Mouse (Mus musculus) ES-Bruce4 (cell line): Measurements from ENCODE around the gene Capns2. TPM values are rescaled to one million over a fixed set of nuclear protein-coding genes. Genes with fewer than 3 reads are reported as not detected.

Source experiments
- H3K27ac ChIP-seq: 2 replicates; pipeline ENCODE4 v1.5.1; 2012; ENCODE audit warnings: low read length, inconsistent platforms; ENCODE audit not compliant: insufficient read depth
- H3K27me3 ChIP-seq: 2 replicates; pipeline ENCODE4 v1.6.1; 2012; ENCODE audit warnings: mild to moderate bottlenecking, low read length, inconsistent platforms; ENCODE audit not compliant: control insufficient read depth, poor library complexity, insufficient read depth, severe bottlenecking
- H3K36me3 ChIP-seq: 2 replicates; pipeline ENCODE4 v1.6.1; 2012; ENCODE audit warnings: inconsistent platforms, mild to moderate bottlenecking, low read length, moderate library complexity; ENCODE audit not compliant: control insufficient read depth, poor library complexity, insufficient read depth, severe bottlenecking
- H3K4me1 ChIP-seq: one replicate; pipeline ENCODE4 v1.8.1; 2011; ENCODE audit warnings: low read length; ENCODE audit not compliant: control insufficient read depth, insufficient read depth
- H3K4me3 ChIP-seq: 2 replicates; pipeline ENCODE4 v1.5.1; 2011; ENCODE audit warnings: low read depth, mild to moderate bottlenecking, low read length
- H3K9ac ChIP-seq: 2 replicates; pipeline ENCODE4 v1.6.1; 2012; ENCODE audit warnings: low read depth, mild to moderate bottlenecking, inconsistent platforms; ENCODE audit not compliant: poor library complexity, severe bottlenecking
- H3K9me3 ChIP-seq: replicated peaks from 2 replicates; pipeline ENCODE4 v1.6.1; 2012; ENCODE audit warnings: mild to moderate bottlenecking, low read length, inconsistent platforms; ENCODE audit not compliant: control insufficient read depth, poor library complexity, insufficient read depth, severe bottlenecking
- CTCF ChIP-seq: IDR thresholded peaks from one replicate; pipeline ENCODE4 v1.8.1; 2011; ENCODE audit warnings: low read depth, low read length
- EP300 ChIP-seq: IDR thresholded peaks from 2 replicates; pipeline ENCODE4 v1.6.1; 2011; ENCODE audit warnings: low read depth, low read length; ENCODE audit not compliant: insufficient read depth
- POLR2A ChIP-seq: IDR thresholded peaks from one replicate; pipeline ENCODE4 v1.8.1; 2011; ENCODE audit warnings: low read length; ENCODE audit not compliant: insufficient read depth
- polyA plus RNA-seq: library from polyadenylated mRNA; stranded (reverse); fragments of >200 nt; gene quantifications from 2 replicates; pipeline ENCODE4 v1.2.4, GENCODE M21; 2011; ENCODE audit warnings: low read depth; ENCODE audit not compliant: missing spikeins, insufficient read depth, insufficient read length

The Capns2 gene
- polyA plus RNA-seq, 1 experiment, result 0.81 TPM

DNA sequence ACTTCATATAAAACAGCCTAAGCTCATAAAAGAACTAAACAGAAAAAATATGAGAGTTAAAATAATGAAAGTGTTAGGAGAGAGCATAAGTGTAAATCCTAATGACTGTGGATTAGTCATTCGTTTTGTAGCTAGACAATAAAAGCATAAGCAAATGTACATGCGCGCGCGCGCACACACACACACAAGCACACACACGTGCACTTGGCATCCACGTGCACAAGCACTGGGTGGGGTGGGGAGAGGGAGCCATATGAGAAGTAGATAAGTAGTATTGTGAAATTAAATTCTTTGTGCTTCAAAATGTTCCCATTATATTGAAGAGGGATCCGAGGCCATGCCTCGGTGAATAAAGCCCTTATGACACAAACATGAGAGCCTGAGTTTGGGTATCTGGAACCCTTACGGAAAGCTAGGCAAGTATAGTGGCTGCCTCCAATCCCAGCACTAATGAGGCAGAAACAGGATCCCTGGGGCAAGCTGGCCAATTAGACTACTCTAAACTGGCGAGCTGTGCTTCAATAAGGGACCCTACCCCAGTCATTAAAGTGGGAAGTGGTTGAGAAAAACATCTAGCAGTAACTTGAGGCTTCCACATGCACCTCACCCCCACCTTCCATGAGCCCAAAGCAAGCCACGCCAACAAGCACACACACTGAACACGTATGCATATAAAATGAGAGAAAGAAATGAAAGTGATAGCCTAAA lies 42.6 kb upstream of the Capns2 start:
- Histone ChIP-seq H3K9ac (no peak overlapping the region), H3K27me3 (peaks cover 4% of the 10 kb centered on the region; the same call in 1 of the 2 replicates), H3K4me3 (no peak overlapping the region), H3K9me3 (0 out of 2 replicates have a peak, but pooled peaks cover 2% of the 10 kb centered on the region), H3K36me3 (no peaks in the 10 kb centered on the region), H3K4me1 (no peaks in the 10 kb centered on the region), H3K27ac (no peak overlapping the region)
- TF ChIP-seq POLR2A (no peak), CTCF (no peak), EP300 (no peak)

- Histone ChIP-seq H3K4me3 (no peak overlapping the region), H3K9me3 (peaks cover 2% of the 10 kb centered on the region; the same call in 1 of the 2 replicates), H3K4me1 (no peaks in the 10 kb centered on the region), H3K27ac (no peak overlapping the region), H3K27me3 (no peaks in the 10 kb centered on the region), H3K9ac (no peak overlapping the region), H3K36me3 (no peaks in the 10 kb centered on the region)
- no peak for TF ChIP-seq CTCF
- TF ChIP-seq POLR2A, result no peak
Observed at GRCm38 (mm10) chr8:92861977-92862376, 39.2 kb upstream of the Capns2 start.

DNA sequence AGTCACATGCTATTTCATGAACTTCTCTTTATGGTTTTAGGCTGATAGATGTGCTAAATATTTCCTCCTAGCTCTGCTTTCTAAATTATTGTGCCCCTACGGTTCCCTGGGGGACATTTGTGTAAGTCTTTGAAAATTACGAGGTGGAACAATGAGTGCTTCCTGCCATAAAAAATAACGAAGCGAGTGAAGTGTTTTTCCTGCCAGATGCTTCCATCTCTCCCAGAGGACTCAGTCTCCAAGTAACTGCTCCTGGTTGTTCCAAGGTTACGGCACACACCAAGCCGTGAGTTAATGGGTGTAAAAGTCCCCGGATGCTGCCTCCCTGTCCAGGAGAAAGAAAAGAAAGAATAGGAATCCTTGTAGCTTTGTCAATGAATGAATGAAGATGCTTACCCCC lies 30.9 kb upstream of the Capns2 start:
- H3K9ac ChIP-seq, result no peak overlapping the region
- H3K4me3 ChIP-seq, result no peak overlapping the region
- no peaks in the 10 kb centered on the region for H3K27me3 ChIP-seq
- no peaks in the 10 kb centered on the region for H3K36me3 ChIP-seq
- H3K9me3 ChIP-seq, result no peaks in the 10 kb centered on the region
- TF ChIP-seq CTCF (no peak), EP300 (no peak), POLR2A (no peak)
- H3K4me1 ChIP-seq, result no peaks in the 10 kb centered on the region
- H3K27ac ChIP-seq, result no peak overlapping the region

DNA sequence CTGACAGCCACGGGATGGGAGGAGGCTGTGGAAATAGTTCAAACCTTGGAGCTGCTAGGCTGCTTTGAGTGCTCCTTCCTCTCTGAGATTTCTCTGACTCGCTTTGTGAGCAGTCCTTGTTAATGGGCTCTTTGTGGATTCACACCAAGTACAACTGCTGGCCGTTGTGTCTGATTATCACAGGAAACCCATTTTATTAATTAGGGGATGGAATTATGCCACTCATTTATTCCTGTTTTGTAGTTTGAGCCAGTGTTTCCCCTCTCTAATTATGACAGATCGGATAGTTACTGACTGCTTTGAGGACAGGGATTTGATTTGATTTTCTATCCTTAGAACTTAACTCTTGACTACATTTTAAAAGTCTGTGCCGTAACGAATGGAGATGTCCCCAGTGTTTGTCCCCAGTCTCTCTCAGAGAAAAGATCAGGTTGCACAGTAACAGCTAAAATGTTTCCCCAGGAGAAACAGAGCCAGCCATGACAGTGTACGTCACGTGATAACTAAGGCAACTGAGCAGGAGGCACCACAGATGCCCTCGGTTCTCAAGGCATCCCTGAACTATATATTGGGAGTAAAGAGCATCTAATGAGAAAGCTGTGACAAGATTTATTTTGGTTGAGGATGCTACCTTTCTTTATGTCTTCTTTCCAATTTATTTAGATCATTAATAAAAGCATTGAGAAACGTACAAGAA lies 29.0 kb upstream of the Capns2 start:
- no peak overlapping the region for H3K4me3 ChIP-seq
- no peak for TF ChIP-seq EP300
- no peak for TF ChIP-seq CTCF
- no peak for TF ChIP-seq POLR2A
- H3K36me3 ChIP-seq, result no peaks in the 10 kb centered on the region
- H3K9me3 ChIP-seq, result no peaks in the 10 kb centered on the region
- no peaks in the 10 kb centered on the region for H3K27me3 ChIP-seq
- no peaks in the 10 kb centered on the region for H3K4me1 ChIP-seq
- H3K9ac ChIP-seq, result no peak overlapping the region
- no peak overlapping the region for H3K27ac ChIP-seq

DNA sequence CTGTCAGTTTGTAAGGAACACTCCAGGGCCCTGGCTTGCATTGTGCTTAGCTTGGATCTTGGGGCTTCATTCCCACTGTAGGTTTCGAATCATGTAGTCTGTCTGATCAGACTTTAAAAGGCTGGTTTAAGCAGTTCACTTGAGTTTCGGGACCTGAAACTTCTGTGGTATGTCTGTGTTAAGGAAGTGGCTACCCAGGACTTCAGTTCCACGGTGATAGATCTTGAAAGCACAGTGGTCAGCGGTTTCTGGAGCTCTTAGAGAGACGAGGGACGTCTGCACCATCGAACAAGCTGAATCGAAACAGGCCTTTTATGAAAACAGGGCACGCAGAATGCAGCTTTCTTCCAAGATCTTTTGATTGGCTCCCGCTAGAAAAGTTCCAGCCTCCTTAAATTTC lies 25.4 kb upstream of the Capns2 start:
- no peak overlapping the region for H3K9ac ChIP-seq

DNA sequence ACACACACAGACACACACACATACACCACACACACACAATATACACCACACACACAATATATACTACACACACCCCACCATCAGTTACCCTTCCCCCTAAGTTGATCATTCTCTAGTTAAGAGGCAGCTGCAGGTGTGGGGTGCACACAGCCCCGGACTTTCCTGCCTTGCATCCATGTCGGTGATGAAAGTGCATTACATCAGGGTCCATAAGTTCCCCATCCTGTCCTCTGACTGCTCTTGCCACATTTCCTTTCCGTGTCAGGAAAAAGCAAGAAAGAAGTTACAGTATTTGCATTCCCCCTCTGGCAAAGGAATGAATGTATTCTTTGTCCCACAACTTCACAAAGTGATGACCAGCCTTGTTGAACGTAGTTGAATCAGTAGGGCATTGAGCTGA lies 20.0 kb upstream of the Capns2 start:
- H3K4me1 ChIP-seq, result no peaks in the 10 kb centered on the region
- TF ChIP-seq CTCF (no peak), EP300 (no peak), POLR2A (no peak)
- H3K9me3 ChIP-seq, result no peaks in the 10 kb centered on the region
- no peaks in the 10 kb centered on the region for H3K27me3 ChIP-seq
- H3K27ac ChIP-seq, result no peak overlapping the region
- H3K9ac ChIP-seq, result no peak overlapping the region
- no peak overlapping the region for H3K4me3 ChIP-seq
- no peaks in the 10 kb centered on the region for H3K36me3 ChIP-seq

More for the DNA sequence above, 25.4 kb upstream of the Capns2 start:
- Histone ChIP-seq H3K27me3 (no peaks in the 10 kb centered on the region), H3K4me1 (no peaks in the 10 kb centered on the region), H3K36me3 (no peaks in the 10 kb centered on the region), H3K4me3 (no peak overlapping the region), H3K27ac (no peak overlapping the region), H3K9me3 (no peaks in the 10 kb centered on the region)
- TF ChIP-seq CTCF, result no peak
- no peak for TF ChIP-seq POLR2A
- no peak for TF ChIP-seq EP300
